Mouse (Mus musculus): ENCODE measurements around the gene Bik. TPM values are rescaled to one million over a fixed set of nuclear protein-coding genes. Genes with fewer than 3 reads are reported as not detected.
A peak's percentile ranks its signal among the peaks of the same experiment; 100 is the strongest.

Gene Bik
- polyA plus RNA-seq, 1 experiment from 2014 or later: 1.3 TPM

- Histone ChIP-seq H3K9ac (no peak overlapping the region), H3K36me3 (no peaks in the 10 kb centered on the region), H3K9me3 (no peaks in the 10 kb centered on the region), H3K4me2 (no peak overlapping the region), H3K27me3 (peaks cover 11% of the 10 kb centered on the region), H3K4me1 (replicated peaks) (peaks cover 9% of the 10 kb centered on the region), H3K27ac (replicated peaks) (no peak overlapping the region), H3K4me3 (no peak overlapping the region)
- ATAC-seq (ENCODE audit: low FRiP score, low read depth): no peak
- 82% methylated on average over 6 of the region's 6 CpGs for WGBS
These were observed 5.7 kb upstream of the Bik start for GRCm38 (mm10) chr15:83520861-83521382.

- ATAC-seq (ENCODE audit: low FRiP score, low read depth): no peak
- Histone ChIP-seq H3K4me2 (no peak overlapping the region), H3K27ac (replicated peaks) (no peak overlapping the region), H3K4me1 (replicated peaks) (peaks cover 24% of the 10 kb centered on the region), H3K4me3 (no peak overlapping the region), H3K9me3 (no peaks in the 10 kb centered on the region), H3K27me3 (peaks cover 33% of the 10 kb centered on the region), H3K36me3 (no peaks in the 10 kb centered on the region), H3K9ac (no peak overlapping the region)
- 21% methylated on average over 7 of the region's 7 CpGs for WGBS
These were observed 3.5 kb upstream of the Bik start for GRCm38 (mm10) chr15:83523196-83523595.

GRCm38 (mm10) chr15:83523638-83524332 is 2.9 kb upstream of the Bik start:
- H3K36me3 ChIP-seq: no peaks in the 10 kb centered on the region
- H3K4me1 ChIP-seq (replicated peaks): peaks cover 24% of the 10 kb centered on the region
- H3K27ac ChIP-seq (replicated peaks): no peak overlapping the region
- H3K9ac ChIP-seq: no peak overlapping the region
- no peak; the same call in 1 of the 2 replicates for ATAC-seq (ENCODE audit: low FRiP score, low read depth)
- WGBS: 43% methylated on average over 14 of the region's 14 CpGs
- peaks cover 39% of the 10 kb centered on the region for H3K27me3 ChIP-seq
- H3K4me2 ChIP-seq: no peak overlapping the region
- no peak overlapping the region for H3K4me3 ChIP-seq
- no peaks in the 10 kb centered on the region for H3K9me3 ChIP-seq

- Histone ChIP-seq H3K27ac (replicated peaks) (no peak overlapping the region), H3K4me3 (no peak overlapping the region), H3K9me3 (no peaks in the 10 kb centered on the region), H3K27me3 (peaks cover 41% of the 10 kb centered on the region), H3K4me1 (replicated peaks) (peaks cover 24% of the 10 kb centered on the region), H3K36me3 (no peaks in the 10 kb centered on the region), H3K4me2 (no peak overlapping the region), H3K9ac (no peak overlapping the region)
- ATAC-seq (ENCODE audit: low FRiP score, low read depth): no peak
- 70% methylated on average over 3 of the region's 3 CpGs for WGBS
These were observed 2.3 kb upstream of the Bik start for GRCm38 (mm10) chr15:83524333-83524729.

- WGBS: 2% methylated on average over 26 of the region's 26 CpGs
- peaks cover 41% of the 10 kb centered on the region for H3K27me3 ChIP-seq
- H3K9ac ChIP-seq: peak overlapping the region; percentile 34
- peaks cover 24% of the 10 kb centered on the region for H3K4me1 ChIP-seq (replicated peaks)
- no peak for ATAC-seq (ENCODE audit: low FRiP score, low read depth)
- no peaks in the 10 kb centered on the region for H3K36me3 ChIP-seq
- H3K27ac ChIP-seq (replicated peaks): no peak overlapping the region
- no peaks in the 10 kb centered on the region for H3K9me3 ChIP-seq
- peak overlapping the region; percentile 45 for H3K4me3 ChIP-seq
- peak overlapping the region; percentile 94 for H3K4me2 ChIP-seq
These were observed 403 bp downstream of the Bik start for GRCm38 (mm10) chr15:83527092-83527437.

- H3K27ac ChIP-seq (replicated peaks): no peak overlapping the region
- H3K4me3 ChIP-seq: no peak overlapping the region
- peaks cover 24% of the 10 kb centered on the region for H3K4me1 ChIP-seq (replicated peaks)
- ATAC-seq (ENCODE audit: low FRiP score, low read depth): no peak
- H3K9ac ChIP-seq: no peak overlapping the region
- no peaks in the 10 kb centered on the region for H3K9me3 ChIP-seq
- H3K4me2 ChIP-seq: no peak overlapping the region
- H3K27me3 ChIP-seq: peaks cover 41% of the 10 kb centered on the region
- 88% methylated on average over 2 of the region's 2 CpGs for WGBS
- H3K36me3 ChIP-seq: no peaks in the 10 kb centered on the region
These were observed 1.1 kb downstream of the Bik start for GRCm38 (mm10) chr15:83527747-83528146.

GRCm38 (mm10) chr15:83528892-83529291 is 2.2 kb downstream of the Bik start:
- no peak for ATAC-seq (ENCODE audit: low FRiP score, low read depth)
- Histone ChIP-seq H3K27ac (replicated peaks) (no peak overlapping the region), H3K4me1 (replicated peaks) (peaks cover 16% of the 10 kb centered on the region), H3K9ac (no peak overlapping the region), H3K9me3 (no peaks in the 10 kb centered on the region), H3K4me3 (no peak overlapping the region), H3K27me3 (peaks cover 41% of the 10 kb centered on the region), H3K4me2 (no peak overlapping the region), H3K36me3 (no peaks in the 10 kb centered on the region)
- 71% methylated on average over 4 of the region's 4 CpGs for WGBS

GRCm38 (mm10) chr15:83529765-83530164 is 3.1 kb downstream of the Bik start:
- Histone ChIP-seq H3K36me3 (no peaks in the 10 kb centered on the region), H3K4me2 (no peak overlapping the region), H3K27me3 (peaks cover 40% of the 10 kb centered on the region), H3K4me3 (no peak overlapping the region), H3K9ac (no peak overlapping the region), H3K4me1 (replicated peaks) (peaks cover 15% of the 10 kb centered on the region), H3K27ac (replicated peaks) (no peak overlapping the region), H3K9me3 (no peaks in the 10 kb centered on the region)
- 84% methylated on average over 5 of the region's 5 CpGs for WGBS
- no peak for ATAC-seq (ENCODE audit: low FRiP score, low read depth)

- WGBS: 90% methylated on average over 9 of the region's 9 CpGs
These were observed 3.6 kb downstream of the Bik start for GRCm38 (mm10) chr15:83530233-83530632.

GRCm38 (mm10) chr15:83530688-83531087 is 4.0 kb downstream of the Bik start:
- Histone ChIP-seq H3K9me3 (no peaks in the 10 kb centered on the region), H3K9ac (no peak overlapping the region), H3K4me1 (replicated peaks) (peaks cover 15% of the 10 kb centered on the region), H3K4me3 (no peak overlapping the region), H3K27me3 (peaks cover 32% of the 10 kb centered on the region), H3K27ac (replicated peaks) (no peak overlapping the region), H3K4me2 (no peak overlapping the region), H3K36me3 (no peaks in the 10 kb centered on the region)
- ATAC-seq (ENCODE audit: low FRiP score, low read depth): no peak
- WGBS: 80% methylated on average over 6 of the region's 6 CpGs

More at GRCm38 (mm10) chr15:83530233-83530632, 3.6 kb downstream of the Bik start:
- peaks cover 37% of the 10 kb centered on the region for H3K27me3 ChIP-seq
- H3K4me3 ChIP-seq: no peak overlapping the region
- no peak for ATAC-seq (ENCODE audit: low FRiP score, low read depth)
- no peaks in the 10 kb centered on the region for H3K9me3 ChIP-seq
- H3K27ac ChIP-seq (replicated peaks): no peak overlapping the region
- H3K4me1 ChIP-seq (replicated peaks): peaks cover 15% of the 10 kb centered on the region
- H3K36me3 ChIP-seq: no peaks in the 10 kb centered on the region
- no peak overlapping the region for H3K9ac ChIP-seq
- no peak overlapping the region for H3K4me2 ChIP-seq

GRCm38 (mm10) chr15:83531961-83532469 is 5.4 kb downstream of the Bik start:
- WGBS: 92% methylated on average over 4 of the region's 5 CpGs
- no peaks in the 10 kb centered on the region for H3K36me3 ChIP-seq
- H3K27me3 ChIP-seq: peaks cover 20% of the 10 kb centered on the region
- no peak overlapping the region for H3K27ac ChIP-seq (replicated peaks)
- H3K9me3 ChIP-seq: no peaks in the 10 kb centered on the region
- no peak overlapping the region for H3K4me2 ChIP-seq
- no peak overlapping the region for H3K9ac ChIP-seq
- H3K4me3 ChIP-seq: no peak overlapping the region
- no peak for ATAC-seq (ENCODE audit: low FRiP score, low read depth)
- H3K4me1 ChIP-seq (replicated peaks): peaks cover 4% of the 10 kb centered on the region

GRCm38 (mm10) chr15:83532606-83533005 is 5.9 kb downstream of the Bik start:
- no peak for ATAC-seq (ENCODE audit: low FRiP score, low read depth)
- WGBS: 81% methylated on average over 7 of the region's 7 CpGs
- no peak overlapping the region for H3K27ac ChIP-seq (replicated peaks)
- H3K4me3 ChIP-seq: no peak overlapping the region
- no peaks in the 10 kb centered on the region for H3K36me3 ChIP-seq
- peaks cover 14% of the 10 kb centered on the region for H3K27me3 ChIP-seq
- no peaks in the 10 kb centered on the region for H3K4me1 ChIP-seq (replicated peaks)
- H3K9ac ChIP-seq: no peak overlapping the region
- no peak overlapping the region for H3K4me2 ChIP-seq
- no peaks in the 10 kb centered on the region for H3K9me3 ChIP-seq

All from hindbrain, embryonic 15.5 days (tissue).